ENCODE assay signal across 19 mouse cellular contexts in genomic region chr1:36010151-36010550, GRCm38 (mm10). TPM values are rescaled to one million over a fixed set of nuclear protein-coding genes. Genes with fewer than 3 reads are reported as not detected.
A peak's percentile ranks its signal among the peaks of the same experiment; 100 is the strongest.
DNase-seq lines count a peak whose midpoint lies in the region; ATAC-seq and TF ChIP-seq lines count a peak whose summit lies in the region.
"Had no signal": no experiment of that assay in that cellular context is flagged by ENCODE, and none has a peak within 500 bp of the region (broad histone marks: within the 10 kb centered on the region; RNA-seq: fewer than 3 reads in every experiment).

No protein-coding gene starts in this region.

- no peak overlapping the region for H3K4me3 ChIP-seq in kidney, adult 2 months (ENCODE audit: insufficient read depth, low read depth, low read length)
- no peak overlapping the region for H3K4me3 ChIP-seq in midbrain, embryonic 15.5 days
- H3K4me3 ChIP-seq: intestine, embryonic 15.5 days; left cerebral cortex, adult 2 months; midbrain, embryonic 12.5 days; neural tube, embryonic 12.5 days had no signal

- TF ChIP-seq POLR2A in kidney, adult 2 months (IDR thresholded peaks at IDR 0.05; ENCODE audit: low read depth, low read length), result no peak

- no peak overlapping the region for H3K27ac ChIP-seq in kidney, adult 2 months (ENCODE audit: insufficient read depth, low read depth, low read length)
- H3K27ac ChIP-seq in midbrain, embryonic 15.5 days, result no peak overlapping the region
- H3K27ac ChIP-seq: hindbrain, embryonic 14.5 days; intestine, embryonic 15.5 days; left cerebral cortex, adult 2 months; midbrain, embryonic 12.5 days; neural tube, embryonic 12.5 days had no signal

- no peak for ATAC-seq in midbrain, embryonic 15.5 days (replicated peaks)
- ATAC-seq: forebrain, postnatal 0 days; intestine, embryonic 15.5 days had no signal

- H3K9me3 ChIP-seq in midbrain, embryonic 15.5 days, result no peaks in the 10 kb centered on the region
- H3K9me3 ChIP-seq: intestine, embryonic 15.5 days; midbrain, embryonic 12.5 days; neural tube, embryonic 12.5 days had no signal

- no peak overlapping the region for H3K9ac ChIP-seq in midbrain, embryonic 15.5 days
- H3K9ac ChIP-seq: forebrain, postnatal 0 days; hindbrain, embryonic 14.5 days; intestine, embryonic 15.5 days; midbrain, embryonic 12.5 days; neural tube, embryonic 12.5 days had no signal

- H3K36me3 ChIP-seq in kidney, adult 2 months (ENCODE audit: control insufficient read depth, insufficient read depth, low read length), result no peaks in the 10 kb centered on the region
- H3K36me3 ChIP-seq in midbrain, embryonic 15.5 days (replicated peaks), result no peaks in the 10 kb centered on the region
- H3K36me3 ChIP-seq: intestine, embryonic 15.5 days; midbrain, embryonic 12.5 days; neural tube, embryonic 12.5 days had no signal

- H3K4me2 ChIP-seq in midbrain, embryonic 15.5 days, result no peak overlapping the region
- H3K4me2 ChIP-seq: hindbrain, embryonic 14.5 days; intestine, embryonic 15.5 days; midbrain, embryonic 12.5 days; neural tube, embryonic 12.5 days had no signal

- H3K27me3 ChIP-seq in kidney, adult 2 months (replicated peaks; ENCODE audit: control insufficient read depth, insufficient read depth, low read length), result no peaks in the 10 kb centered on the region
- H3K27me3 ChIP-seq in midbrain, embryonic 15.5 days (replicated peaks), result no peaks in the 10 kb centered on the region
- H3K27me3 ChIP-seq: intestine, embryonic 15.5 days; midbrain, embryonic 12.5 days; neural tube, embryonic 12.5 days had no signal

- WGBS in kidney, adult 2 months, result 87% methylated on average over 7 of the region's 7 CpGs
- 85% methylated on average over 7 of the region's 7 CpGs for WGBS in midbrain, embryonic 15.5 days

- TF ChIP-seq CTCF in kidney, adult 2 months (conservative IDR thresholded peaks at IDR 0.05; ENCODE audit: insufficient read depth, insufficient read length, low read depth, low read length), result peak; percentile 21; the same call in 1 of the 2 replicates

- DNase-seq in kidney, adult 2 months, result no peak
- DNase-seq in kidney, adult 9 months, result no peak
- DNase-seq in 416B (ENCODE audit: low read depth), result peak; percentile 17
- peak; percentile 44 for DNase-seq in A20 (ENCODE audit: low read depth, low spot score)
- peak; percentile 81 for DNase-seq in R1 (ENCODE audit: low read depth, low spot score)
- DNase-seq in ovary, adult 18-20 months (ENCODE audit: low spot score), result no peak
- DNase-seq: cerebellum, postnatal 14 days; embryo, embryonic 11 days; forebrain, postnatal 0 days; heart, postnatal 36 days; kidney, postnatal 14 days; left cerebral cortex, postnatal 4 days; right cerebral cortex, adult 18-20 months had no signal

- peaks cover 5% of the 10 kb centered on the region; the same call in 1 of the 2 replicates for H3K4me1 ChIP-seq in kidney, adult 2 months (ENCODE audit: control insufficient read depth, insufficient read depth, low read length)
- no peaks in the 10 kb centered on the region for H3K4me1 ChIP-seq in midbrain, embryonic 15.5 days
- H3K4me1 ChIP-seq: intestine, embryonic 15.5 days; midbrain, embryonic 12.5 days; neural tube, embryonic 12.5 days had no signal

RNA-seq across cellular contexts. Expression of gene Hs6st1, which starts 58.0 kb away (rescaled TPM):
- polyA plus RNA-seq in kidney, adult 2 months (2012; rRNA removed), result 123 and 142 TPM in 2 replicates
- polyA plus RNA-seq in midbrain, embryonic 15.5 days (2015; fragmentation: Nextera tagmentation; extraction: Ambion mirVana), result 26.1 and 29.6 TPM in 2 replicates

Comparison
In these comparisons a context has a peak if more than half of its experiments do, and no peak if none do; other contexts are left out.
1. DNase-seq: peak in 416B (single experiment), A20 (single experiment) and R1 (single experiment); none in kidney, adult 2 months (single experiment), kidney, adult 9 months (single experiment) and ovary, adult 18-20 months (single experiment).